Mouse (Mus musculus) brain, embryonic 14.5 days (tissue): Measurements from ENCODE around the gene Prrc2b.

ENCODE experiments used
- CTCF ChIP-seq: fragments of 200-500 bp; IDR thresholded peaks from 2 replicates; pipeline ENCODE4 v1.5.1; 2012; ENCODE audit warnings: inconsistent platforms, mild to moderate bottlenecking, moderate library complexity, borderline replicate concordance; ENCODE audit not compliant: insufficient read depth, insufficient read length; ENCODE audit errors: extremely low read depth
- POLR2A ChIP-seq: fragments of 200-500 bp; IDR thresholded peaks from 2 replicates; pipeline ENCODE4 v1.6.1; 2012; ENCODE audit warnings: mild to moderate bottlenecking, inconsistent platforms, borderline replicate concordance; ENCODE audit not compliant: poor library complexity, insufficient read depth, insufficient read length, severe bottlenecking; ENCODE audit errors: extremely low read depth

DNA sequence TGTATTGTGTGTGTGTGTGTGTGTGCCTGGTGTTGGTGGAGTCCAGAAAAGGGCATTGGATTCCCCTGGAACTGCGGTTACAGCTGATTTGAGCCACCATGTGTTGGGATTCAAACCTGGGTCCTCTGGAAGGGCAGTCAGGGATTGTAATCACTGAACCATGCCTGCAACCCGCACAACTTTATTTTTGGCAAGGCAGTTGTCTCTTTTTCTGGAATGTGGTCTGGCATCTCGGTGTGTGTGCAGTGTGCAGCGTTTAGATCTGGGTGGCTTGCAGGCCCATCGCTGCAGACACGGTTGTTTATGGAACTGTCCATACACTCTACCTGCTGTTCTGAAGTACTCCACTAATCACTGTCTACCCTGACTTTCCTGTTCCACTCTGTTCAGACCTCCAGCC lies 28.5 kb downstream of the Prrc2b start:
- no peak for TF ChIP-seq CTCF
- TF ChIP-seq POLR2A = no peak
